Mouse (Mus musculus) left cerebral cortex, adult 2 months (tissue): ENCODE results near the gene Nckap5. TPM values are rescaled to one million over a fixed set of nuclear protein-coding genes. Genes with fewer than 3 reads are reported as not detected.
"Not testable (repeated sequence)": the region's sequence is repeated elsewhere in the genome, so short reads cannot be mapped to it uniquely, and the experiment has no call there.

Experiments
- DNase-seq, 2 experiments: peaks; one replicate each; pipeline ENCODE4 v3.0.0; 2021 to 2022; ENCODE audit warnings: low spot score in 2 of 2, mixed read lengths in 1 of 2; ENCODE audit errors: extremely low spot score in 1 of 2
- H3K27ac ChIP-seq: fragments of 200-600 bp; 2 replicates; pipeline ENCODE4 v1.8.1; 2022
- H3K4me3 ChIP-seq: fragments of 200-600 bp; 2 replicates; pipeline ENCODE4 v1.8.1; 2022
- CTCF ChIP-seq: fragments of 200-600 bp; IDR thresholded peaks from 2 replicates; pipeline ENCODE4 v1.8.1; 2022; ENCODE audit warnings: antibody characterized with exemption, mild to moderate bottlenecking, moderate library complexity
- intact Hi-C: fragments of 180-260 bp; cut with DNase I; formaldehyde crosslinking; loops from one replicate; pipeline ENCODE4 v1.15.1; 2025
- total RNA-seq, 2 experiments: library from RNA; stranded (reverse); gene quantifications; 2 replicates each; pipeline ENCODE4 v1.2.3; 2021

Nckap5 gene
- total RNA-seq, 2 experiments from 2014 or later: 5.6 to 9.9 TPM

- H3K27ac ChIP-seq: no peak overlapping the region
- intact Hi-C loops: no loop called here
- DNase-seq: peak in 1 of 2 experiments; percentile 13
- peak; percentile 9; the same call in 1 of the 2 replicates for TF ChIP-seq CTCF
- no peak overlapping the region for H3K4me3 ChIP-seq
Measured at GRCm38 (mm10) chr1:126152217-126152616, 678.4 kb downstream of the Nckap5 start.

GRCm38 (mm10) chr1:126149966-126150365 is 680.6 kb downstream of the Nckap5 start:
- H3K27ac ChIP-seq: no peak overlapping the region
- no peak for TF ChIP-seq CTCF
- no peak for DNase-seq
- intact Hi-C loops: no loop called here
- no peak overlapping the region for H3K4me3 ChIP-seq

- no peak for DNase-seq
- no peak for TF ChIP-seq CTCF
- no peak overlapping the region for H3K4me3 ChIP-seq
- H3K27ac ChIP-seq: no peak overlapping the region
- intact Hi-C loops: no loop called here
Measured at GRCm38 (mm10) chr1:126135717-126136116, 694.9 kb downstream of the Nckap5 start.

- H3K27ac ChIP-seq: no peak overlapping the region
- no peak for TF ChIP-seq CTCF
- H3K4me3 ChIP-seq: no peak overlapping the region
- intact Hi-C loops: no loop called here
- DNase-seq: peak in 1 of 2 experiments; percentile 11
Measured at GRCm38 (mm10) chr1:126132316-126132715, 698.3 kb downstream of the Nckap5 start.

GRCm38 (mm10) chr1:126129129-126129528 is 701.5 kb downstream of the Nckap5 start:
- TF ChIP-seq CTCF: no peak

GRCm38 (mm10) chr1:126123111-126123510 is 707.5 kb downstream of the Nckap5 start:
- H3K27ac ChIP-seq: no peak overlapping the region
- TF ChIP-seq CTCF: no peak
- intact Hi-C loops: no loop called here
- no peak for DNase-seq
- H3K4me3 ChIP-seq: no peak overlapping the region

More at GRCm38 (mm10) chr1:126129129-126129528, 701.5 kb downstream of the Nckap5 start:
- no peak for DNase-seq
- intact Hi-C loops: no loop called here
- Histone ChIP-seq H3K27ac (no peak overlapping the region), H3K4me3 (no peak overlapping the region)

GRCm38 (mm10) chr1:126120506-126120905 is 710.1 kb downstream of the Nckap5 start:
- intact Hi-C loops: no loop called here
- TF ChIP-seq CTCF: no peak
- DNase-seq: no peak
- H3K4me3 ChIP-seq: no peak overlapping the region
- H3K27ac ChIP-seq: no peak overlapping the region

GRCm38 (mm10) chr1:126116034-126116433 is 714.6 kb downstream of the Nckap5 start:
- no peak for DNase-seq
- intact Hi-C loops: no loop called here
- TF ChIP-seq CTCF: no peak
- H3K4me3 ChIP-seq: no peak overlapping the region
- H3K27ac ChIP-seq: no peak overlapping the region

GRCm38 (mm10) chr1:126105673-126106256 is 724.8 kb downstream of the Nckap5 start:
- no peak overlapping the region for H3K4me3 ChIP-seq
- intact Hi-C loops: no loop called here
- H3K27ac ChIP-seq: no peak overlapping the region
- DNase-seq: no peak
- TF ChIP-seq CTCF: no peak

- TF ChIP-seq CTCF: no peak
- Histone ChIP-seq H3K27ac (no peak overlapping the region), H3K4me3 (no peak overlapping the region)
- intact Hi-C loops: no loop called here
- DNase-seq: no peak
Measured at GRCm38 (mm10) chr1:126094346-126094745, 736.3 kb downstream of the Nckap5 start.

- H3K4me3 ChIP-seq, H3K27ac ChIP-seq, DNase-seq, intact Hi-C loops: not testable (repeated sequence)
Measured at GRCm38 (mm10) chr1:126091979-126092378, 738.6 kb downstream of the Nckap5 start.

GRCm38 (mm10) chr1:126087181-126087580 is 743.4 kb downstream of the Nckap5 start:
- TF ChIP-seq CTCF: no peak
- H3K27ac ChIP-seq: no peak overlapping the region
- DNase-seq: no peak
- no peak overlapping the region for H3K4me3 ChIP-seq
- intact Hi-C loops: no loop called here

- DNase-seq: no peak
- no peak for TF ChIP-seq CTCF
- no peak overlapping the region for H3K4me3 ChIP-seq
- intact Hi-C loops: no loop called here
- no peak overlapping the region for H3K27ac ChIP-seq
Measured at GRCm38 (mm10) chr1:126076312-126076711, 754.3 kb downstream of the Nckap5 start.
